Mouse (Mus musculus): ENCODE results near the gene Ctsm.
"Not testable (repeated sequence)": the region's sequence is repeated elsewhere in the genome, so short reads cannot be mapped to it uniquely, and the experiment has no call there.

Ctsm gene

GRCm38 (mm10) chr13:61541631-61542030 is at the start of gene Ctsm:
TSS of gene Ctsm (minus strand) at chr13:61541839.
- TF ChIP-seq GATA4 (IDR thresholded peaks at IDR 0.05; ENCODE audit: insufficient replicate concordance, low read length) = no peak

- no peak for TF ChIP-seq GATA4 (IDR thresholded peaks at IDR 0.05; ENCODE audit: insufficient replicate concordance, low read length)
These were observed 28.4 kb upstream of the Ctsm start, which contains the start of gene Cts3 for GRCm38 (mm10) chr13:61570027-61570426. TSS of gene Cts3 (minus strand) at chr13:61570127.

GRCm38 (mm10) chr13:61568074-61568473 is 26.4 kb upstream of the Ctsm start, which contains the start of gene Gm49352:
TSS of gene Gm49352 (minus strand) at chr13:61568174.
- TF ChIP-seq GATA4 (IDR thresholded peaks at IDR 0.05; ENCODE audit: insufficient replicate concordance, low read length) = not testable (repeated sequence)

Measured in liver, adult (tissue).